Mouse (Mus musculus): Measurements from ENCODE around the gene Fam124a.

GRCm38 (mm10) chr14:62602271-62602670 lies 46.7 kb downstream of the Fam124a start:
- TF ChIP-seq POLR2A (IDR thresholded peaks at IDR 0.05; ENCODE audit: insufficient read length, low read depth) (no peak), POLR2AphosphoS2 (IDR thresholded peaks at IDR 0.05; ENCODE audit: insufficient read length, low read depth) (no peak), E2F4 (IDR thresholded peaks at IDR 0.05; ENCODE audit: insufficient read depth) (no peak), MYOD1 (IDR thresholded peaks at IDR 0.05; ENCODE audit: control insufficient read depth in 1 of 3, insufficient read length in 2 of 3, low read depth in 2 of 3) (no peak), CEBPB (IDR thresholded peaks at IDR 0.05; ENCODE audit: insufficient read depth, poor library complexity, severe bottlenecking) (no peak), USF1 (IDR thresholded peaks at IDR 0.05; ENCODE audit: low read depth) (no peak), REST (IDR thresholded peaks at IDR 0.05; ENCODE audit: insufficient read depth, insufficient read length) (no peak), TCF3 (IDR thresholded peaks at IDR 0.05; ENCODE audit: insufficient read length, low read depth) (no peak), MAX (IDR thresholded peaks at IDR 0.05; ENCODE audit: low read depth) (no peak), MYOG (IDR thresholded peaks at IDR 0.05; ENCODE audit: control insufficient read depth in 1 of 3, insufficient read depth in 1 of 3, insufficient read length in 2 of 3, low read depth in 2 of 3) (no peak), SRF (IDR thresholded peaks at IDR 0.05; ENCODE audit: control insufficient read depth, insufficient read length, low read depth) (no peak), TCF12 (IDR thresholded peaks at IDR 0.05; ENCODE audit: insufficient read depth, poor library complexity, severe bottlenecking) (no peak)
